16 mouse cellular contexts compared by ENCODE assay signal in genomic region chr5:138758533-138758932, GRCm38 (mm10). TPM values are rescaled to one million over a fixed set of nuclear protein-coding genes. Genes with fewer than 3 reads are reported as not detected.
DNase-seq lines count a peak whose midpoint lies in the region; ATAC-seq lines count a peak whose summit lies in the region.
"Had no signal": no experiment of that assay in that cellular context is flagged by ENCODE, and none has a peak within 500 bp of the region (broad histone marks: within the 10 kb centered on the region; RNA-seq: fewer than 3 reads in every experiment).

No protein-coding gene starts in this region.

- no peak for ATAC-seq in hindbrain, embryonic 12.5 days (ENCODE audit: low FRiP score)
- no peak for ATAC-seq in megakaryocyte, adult 5-6 weeks (ENCODE audit: poor library complexity, severe bottlenecking)
- ATAC-seq in hindbrain, embryonic 16.5 days, result no peak
- no peak for ATAC-seq in neural tube, embryonic 15.5 days (ENCODE audit: low FRiP score)

- 0 out of 2 replicates have a peak overlapping the region, but pooled peaks have one; percentile 67 for H3K4me3 ChIP-seq in hindbrain, embryonic 12.5 days
- no peak overlapping the region for H3K4me3 ChIP-seq in hindbrain, embryonic 10.5 days
- H3K4me3 ChIP-seq in megakaryocyte, embryonic 14.5 days (replicated peaks), result peak overlapping the region; percentile 76
- H3K4me3 ChIP-seq in hindbrain, embryonic 16.5 days (ENCODE audit: low read length), result no peak overlapping the region
- H3K4me3 ChIP-seq in neural tube, embryonic 15.5 days (replicated peaks), result peak overlapping the region; percentile 9
- H3K4me3 ChIP-seq: embryonic facial prominence, embryonic 10.5 days; heart, embryonic 13.5 days had no signal

- H3K36me3 ChIP-seq in hindbrain, embryonic 12.5 days, result peaks cover 27% of the 10 kb centered on the region
- H3K36me3 ChIP-seq in hindbrain, embryonic 10.5 days, result peaks cover 24% of the 10 kb centered on the region
- peaks cover 6% of the 10 kb centered on the region for H3K36me3 ChIP-seq in megakaryocyte, embryonic 14.5 days (replicated peaks; ENCODE audit: low read length)
- H3K36me3 ChIP-seq in hindbrain, embryonic 16.5 days (ENCODE audit: control insufficient read depth, insufficient read depth, low read length), result peaks cover 20% of the 10 kb centered on the region
- H3K36me3 ChIP-seq in neural tube, embryonic 15.5 days, result peaks cover 36% of the 10 kb centered on the region
- H3K36me3 ChIP-seq: embryonic facial prominence, embryonic 10.5 days had no signal

- no peak overlapping the region for H3K27ac ChIP-seq in hindbrain, embryonic 12.5 days
- H3K27ac ChIP-seq in hindbrain, embryonic 10.5 days, result no peak overlapping the region
- H3K27ac ChIP-seq in hindbrain, embryonic 16.5 days (ENCODE audit: low read depth, low read length), result no peak overlapping the region
- no peak overlapping the region for H3K27ac ChIP-seq in neural tube, embryonic 15.5 days (replicated peaks)
- H3K27ac ChIP-seq: embryonic facial prominence, embryonic 10.5 days; heart, embryonic 13.5 days; liver, embryonic 14.5 days had no signal

- peaks cover 19% of the 10 kb centered on the region for H3K27me3 ChIP-seq in hindbrain, embryonic 12.5 days
- peaks cover 54% of the 10 kb centered on the region for H3K27me3 ChIP-seq in hindbrain, embryonic 10.5 days (ENCODE audit: insufficient read depth, poor library complexity, severe bottlenecking)
- peaks cover 96% of the 10 kb centered on the region for H3K27me3 ChIP-seq in megakaryocyte, embryonic 14.5 days (replicated peaks)
- no peaks in the 10 kb centered on the region for H3K27me3 ChIP-seq in hindbrain, embryonic 16.5 days (replicated peaks; ENCODE audit: control insufficient read depth, insufficient read depth, low read length)
- no peaks in the 10 kb centered on the region for H3K27me3 ChIP-seq in neural tube, embryonic 15.5 days (replicated peaks)

- H3K9ac ChIP-seq in hindbrain, embryonic 12.5 days, result no peak overlapping the region
- no peak overlapping the region; the same call in none of the 2 replicates for H3K9ac ChIP-seq in hindbrain, embryonic 16.5 days (ENCODE audit: low read depth, low read length)
- no peak overlapping the region for H3K9ac ChIP-seq in neural tube, embryonic 15.5 days (replicated peaks)
- H3K9ac ChIP-seq: heart, embryonic 13.5 days; liver, embryonic 14.5 days had no signal

- no peak for DNase-seq in hindbrain, embryonic 10.5 days (ENCODE audit: low spot score)
- no peak for DNase-seq in lung, postnatal 4 days
- DNase-seq in adrenal gland, postnatal 36 days, result no peak
- DNase-seq: adrenal gland, adult 8-10 months; cerebellum, postnatal 25 days; layer of hippocampus, postnatal 36 days; left cerebral cortex, postnatal 4 days; lung, postnatal 36 days had no signal

- H3K4me1 ChIP-seq in hindbrain, embryonic 12.5 days, result peaks cover 87% of the 10 kb centered on the region
- H3K4me1 ChIP-seq in hindbrain, embryonic 10.5 days (replicated peaks), result peaks cover 84% of the 10 kb centered on the region
- peaks cover 20% of the 10 kb centered on the region for H3K4me1 ChIP-seq in megakaryocyte, embryonic 14.5 days
- peaks cover 60% of the 10 kb centered on the region for H3K4me1 ChIP-seq in hindbrain, embryonic 16.5 days (ENCODE audit: control insufficient read depth, insufficient read depth, low read depth, low read length)
- peaks cover 89% of the 10 kb centered on the region for H3K4me1 ChIP-seq in neural tube, embryonic 15.5 days

- H3K4me2 ChIP-seq in hindbrain, embryonic 12.5 days (replicated peaks), result peak overlapping the region; percentile 93
- peak overlapping the region; percentile 83 for H3K4me2 ChIP-seq in hindbrain, embryonic 16.5 days (ENCODE audit: low read length)
- H3K4me2 ChIP-seq in neural tube, embryonic 15.5 days, result peak overlapping the region; percentile 91
- H3K4me2 ChIP-seq: heart, embryonic 13.5 days had no signal

- H3K9me3 ChIP-seq in hindbrain, embryonic 12.5 days (replicated peaks), result no peaks in the 10 kb centered on the region
- no peaks in the 10 kb centered on the region for H3K9me3 ChIP-seq in hindbrain, embryonic 10.5 days
- H3K9me3 ChIP-seq in megakaryocyte, embryonic 14.5 days, result no peaks in the 10 kb centered on the region
- H3K9me3 ChIP-seq in hindbrain, embryonic 16.5 days (ENCODE audit: control insufficient read depth, low read length), result no peaks in the 10 kb centered on the region
- no peaks in the 10 kb centered on the region for H3K9me3 ChIP-seq in neural tube, embryonic 15.5 days (replicated peaks)
- H3K9me3 ChIP-seq: embryonic facial prominence, embryonic 10.5 days; heart, embryonic 13.5 days had no signal

- WGBS in hindbrain, embryonic 12.5 days, result 75% methylated on average over 3 of the region's 3 CpGs
- 67% methylated on average over 3 of the region's 3 CpGs for WGBS in hindbrain, embryonic 10.5 days
- 52% methylated on average over 3 of the region's 3 CpGs for WGBS in hindbrain, embryonic 16.5 days
- WGBS in neural tube, embryonic 15.5 days, result 52% methylated on average over 3 of the region's 3 CpGs

RNA-seq across cellular contexts. Expression of gene Fam20c, which starts 4.2 kb away (rescaled TPM):
- polyA plus RNA-seq in hindbrain, embryonic 12.5 days (2016; fragmentation: Nextera tagmentation; extraction: Ambion mirVana), result 44.1 and 45.8 TPM in 2 replicates
- polyA plus RNA-seq in hindbrain, embryonic 10.5 days (2016; fragmentation: Nextera tagmentation; extraction: Ambion mirVana), result 10.9 and 24.0 TPM in 2 replicates
- 8.0 and 54.6 TPM in 2 replicates for polyA plus RNA-seq in megakaryocyte, embryonic 14.5 days (2012; ENCODE audit: insufficient read depth, low replicate concordance)
- total RNA-seq in megakaryocyte, adult 5-6 weeks (2015), result 9.6 and 10.3 TPM in 2 replicates
- total RNA-seq in megakaryocyte, adult 5-6 weeks (2017), result 14.0 and 19.0 TPM in 2 replicates
- polyA plus RNA-seq in hindbrain, embryonic 16.5 days (2015; fragmentation: Nextera tagmentation; extraction: Ambion mirVana), result 44.0 and 48.9 TPM in 2 replicates
- polyA plus RNA-seq in neural tube, embryonic 15.5 days (2015; fragmentation: Nextera tagmentation; extraction: Ambion mirVana), result 43.6 and 57.9 TPM in 2 replicates
- 10 to 100 TPM; 12.2 to 12.5 TPM for total RNA-seq in adrenal gland, postnatal 36 days (2021)

Comparison
In these comparisons a context has a peak if more than half of its experiments do, and no peak if none do; other contexts are left out.
1. H3K4me3 ChIP-seq: peak in hindbrain, embryonic 12.5 days (single experiment), megakaryocyte, embryonic 14.5 days (single experiment) and neural tube, embryonic 15.5 days (single experiment); none in hindbrain, embryonic 10.5 days (single experiment) and hindbrain, embryonic 16.5 days (single experiment).
2. Peak in every context shown above with its lines, with median percentiles within 50 percentile points of each other: H3K4me2 ChIP-seq.